Mouse (Mus musculus) testis, postnatal 10 days (tissue): Measurements from ENCODE around the gene Exoc6b.

Experiments used
- DNase-seq: peaks from one replicate; pipeline ENCODE4 v3.0.0; 2021; ENCODE audit warnings: low spot score

The Exoc6b gene

GRCm38 (mm10) chr6:84976563-84976971, 92.7 kb downstream of the Exoc6b start:
- no peak for DNase-seq

- DNase-seq = no peak
Observed at GRCm38 (mm10) chr6:84968531-84968930, 100.8 kb downstream of the Exoc6b start.

- no peak for DNase-seq
Observed at GRCm38 (mm10) chr6:84964729-84965415, 104.4 kb downstream of the Exoc6b start.

- DNase-seq = no peak
Observed at GRCm38 (mm10) chr6:84963044-84963443, 106.3 kb downstream of the Exoc6b start.

- DNase-seq = no peak
Observed at GRCm38 (mm10) chr6:84961763-84962162, 107.5 kb downstream of the Exoc6b start.

GRCm38 (mm10) chr6:84959520-84959919, 109.8 kb downstream of the Exoc6b start:
- DNase-seq = no peak

GRCm38 (mm10) chr6:84951621-84952020, 117.7 kb downstream of the Exoc6b start:
- no peak for DNase-seq

GRCm38 (mm10) chr6:84946569-84946968, 122.7 kb downstream of the Exoc6b start:
- DNase-seq = no peak

GRCm38 (mm10) chr6:84946106-84946505, 123.2 kb downstream of the Exoc6b start:
- no peak for DNase-seq

GRCm38 (mm10) chr6:84932953-84933921, 136.1 kb downstream of the Exoc6b start:
- no peak for DNase-seq

GRCm38 (mm10) chr6:84931051-84931450, 138.3 kb downstream of the Exoc6b start:
- no peak for DNase-seq

GRCm38 (mm10) chr6:84926066-84926465, 143.2 kb downstream of the Exoc6b start:
- DNase-seq = no peak

GRCm38 (mm10) chr6:84923760-84924221, 145.5 kb downstream of the Exoc6b start:
- no peak for DNase-seq

- DNase-seq = peak; percentile 63
Observed at GRCm38 (mm10) chr6:84916291-84916690, 153.0 kb downstream of the Exoc6b start.

GRCm38 (mm10) chr6:84912434-84912833, 156.9 kb downstream of the Exoc6b start:
- DNase-seq = no peak

- DNase-seq = no peak
Observed at GRCm38 (mm10) chr6:84899002-84899774, 170.1 kb downstream of the Exoc6b start.

- no peak for DNase-seq
Observed at GRCm38 (mm10) chr6:84893773-84894095, 175.6 kb downstream of the Exoc6b start.

GRCm38 (mm10) chr6:84892926-84893772, 176.2 kb downstream of the Exoc6b start:
- DNase-seq = no peak

GRCm38 (mm10) chr6:84886551-84886950, 182.8 kb downstream of the Exoc6b start:
- no peak for DNase-seq

- DNase-seq = no peak
Observed at GRCm38 (mm10) chr6:84885080-84885479, 184.2 kb downstream of the Exoc6b start.

- DNase-seq = no peak
Observed at GRCm38 (mm10) chr6:84883720-84884119, 185.6 kb downstream of the Exoc6b start.
